Mouse (Mus musculus) hindbrain, embryonic 16.5 days (tissue): ENCODE data around the gene Sesn2. TPM values are rescaled to one million over a fixed set of nuclear protein-coding genes. Genes with fewer than 3 reads are reported as not detected.

Experiments
- ATAC-seq: fragments of 200-750 bp; cut with Nextera tagmentation; 2 replicates; pipeline ENCODE4 v1.8.0; 2017; ENCODE audit warnings: moderate TSS enrichment, moderate library complexity
- H3K27ac ChIP-seq: fragments of 300-500 bp; sonication (generic); 2 replicates; pipeline ENCODE4 v1.5.1; 2014; ENCODE audit warnings: low read depth, mild to moderate bottlenecking, control low read depth, low read length, moderate library complexity
- H3K27me3 ChIP-seq: fragments of 300-500 bp; sonication (generic); replicated peaks from 2 replicates; pipeline ENCODE4 v1.6.1; 2014; ENCODE audit warnings: low read length; ENCODE audit not compliant: control insufficient read depth, insufficient read depth
- H3K36me3 ChIP-seq: fragments of 300-500 bp; sonication (generic); 2 replicates; pipeline ENCODE4 v1.6.1; 2014; ENCODE audit warnings: mild to moderate bottlenecking, low read length, moderate library complexity, mixed read lengths; ENCODE audit not compliant: control insufficient read depth, insufficient read depth
- H3K4me1 ChIP-seq: fragments of 300-500 bp; sonication (generic); 2 replicates; pipeline ENCODE4 v1.6.1; 2014; ENCODE audit warnings: low read depth, low read length; ENCODE audit not compliant: control insufficient read depth, insufficient read depth
- H3K4me2 ChIP-seq: fragments of 300-500 bp; sonication (generic); 2 replicates; pipeline ENCODE4 v1.6.1; 2014; ENCODE audit warnings: mild to moderate bottlenecking, low read length, control low read depth, moderate library complexity
- H3K4me3 ChIP-seq: fragments of 300-500 bp; sonication (generic); 2 replicates; pipeline ENCODE4 v1.5.1; 2014; ENCODE audit warnings: mild to moderate bottlenecking, low read length, control low read depth, moderate library complexity
- H3K9ac ChIP-seq: fragments of 300-500 bp; sonication (generic); 2 replicates; pipeline ENCODE4 v1.6.1; 2014; ENCODE audit warnings: low read depth, mild to moderate bottlenecking, control low read depth, low read length, moderate library complexity
- H3K9me3 ChIP-seq: fragments of 300-500 bp; sonication (generic); 2 replicates; pipeline ENCODE4 v1.6.1; 2014; ENCODE audit warnings: mild to moderate bottlenecking, low read length, moderate library complexity; ENCODE audit not compliant: control insufficient read depth
- WGBS: fragments of 180-500 bp; shearing (Covaris S2); extraction: QIAGEN DNeasy Blood & Tissue Kit; methylation state at CpG from one replicate; pipeline ENCODE4 v1.1.7; 2014; 5-methylcytosine and 5-hydroxymethylcytosine counted together
- polyA plus RNA-seq: library from polyadenylated mRNA; unstranded; fragments of >200 nt; fragmentation: Nextera tagmentation; extraction: Ambion mirVana; gene quantifications from 2 replicates; pipeline ENCODE4 v1.2.1, GENCODE M21; 2015

The Sesn2 gene
- polyA plus RNA-seq, 1 experiment from 2014 or later = 13.3 TPM

DNA sequence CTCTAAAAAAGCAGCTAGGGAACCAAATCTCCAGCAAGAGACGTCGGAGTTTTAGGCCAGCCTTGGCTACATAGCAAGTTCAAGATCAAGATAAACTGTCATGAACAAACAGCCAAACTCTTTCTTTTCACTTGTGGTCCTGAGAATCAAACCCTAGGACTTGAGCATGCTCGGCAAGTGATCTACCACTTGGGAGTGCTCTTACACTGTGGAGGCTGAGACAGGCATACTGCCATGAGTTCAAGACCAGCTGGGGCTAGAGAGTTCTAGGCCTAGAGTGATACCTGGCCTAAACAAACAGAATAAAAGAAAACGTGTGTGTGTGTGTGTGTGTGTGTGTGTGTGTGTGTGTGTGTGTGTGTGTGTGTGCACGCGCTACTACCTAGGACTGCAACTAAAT is 56.1 kb downstream of the Sesn2 start:
- no peak for ATAC-seq
- H3K27ac ChIP-seq = no peak overlapping the region
- H3K4me1 ChIP-seq = no peaks in the 10 kb centered on the region
- H3K9me3 ChIP-seq = no peaks in the 10 kb centered on the region
- H3K9ac ChIP-seq = no peak overlapping the region
- H3K4me2 ChIP-seq = no peak overlapping the region
- H3K27me3 ChIP-seq = no peaks in the 10 kb centered on the region
- H3K4me3 ChIP-seq = no peak overlapping the region
- peaks cover 8% of the 10 kb centered on the region for H3K36me3 ChIP-seq
- 84% methylated on average over 4 of the region's 6 CpGs for WGBS

DNA sequence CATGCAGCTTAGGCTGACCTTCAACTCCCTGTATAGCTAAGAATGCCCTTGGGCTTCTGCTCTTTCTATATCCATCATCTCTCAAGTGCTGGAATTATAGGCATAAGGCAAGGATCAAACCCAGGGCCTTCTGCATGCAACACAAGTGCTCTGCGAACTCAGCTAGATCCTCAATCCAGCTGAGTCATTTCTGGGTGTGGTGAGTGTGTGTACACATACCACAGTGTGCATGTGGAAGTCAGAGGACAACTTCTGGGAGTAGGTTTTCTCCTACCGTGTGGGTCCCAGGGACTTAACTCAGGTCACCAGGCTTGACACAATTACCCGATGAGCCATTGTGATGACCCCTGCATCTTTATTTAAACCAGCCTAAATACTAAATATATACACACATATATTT is 60.5 kb downstream of the Sesn2 start:
- no peaks in the 10 kb centered on the region for H3K27me3 ChIP-seq
- H3K4me1 ChIP-seq = no peaks in the 10 kb centered on the region
- no peak for ATAC-seq
- H3K36me3 ChIP-seq = no peaks in the 10 kb centered on the region
- no peak overlapping the region for H3K27ac ChIP-seq
- H3K9me3 ChIP-seq = no peaks in the 10 kb centered on the region
- H3K4me3 ChIP-seq = no peak overlapping the region
- 98% methylated on average over 3 of the region's 3 CpGs for WGBS
- H3K4me2 ChIP-seq = no peak overlapping the region
- no peak overlapping the region for H3K9ac ChIP-seq

- 85% methylated on average over 12 of the region's 12 CpGs for WGBS
- Histone ChIP-seq H3K4me3 (no peak overlapping the region), H3K9ac (no peak overlapping the region), H3K27me3 (no peaks in the 10 kb centered on the region), H3K4me2 (no peak overlapping the region), H3K9me3 (no peaks in the 10 kb centered on the region), H3K4me1 (no peaks in the 10 kb centered on the region), H3K27ac (no peak overlapping the region), H3K36me3 (no peaks in the 10 kb centered on the region)
- no peak for ATAC-seq
These were observed 64.2 kb downstream of the Sesn2 start for GRCm38 (mm10) chr4:132446105-132446504.

DNA sequence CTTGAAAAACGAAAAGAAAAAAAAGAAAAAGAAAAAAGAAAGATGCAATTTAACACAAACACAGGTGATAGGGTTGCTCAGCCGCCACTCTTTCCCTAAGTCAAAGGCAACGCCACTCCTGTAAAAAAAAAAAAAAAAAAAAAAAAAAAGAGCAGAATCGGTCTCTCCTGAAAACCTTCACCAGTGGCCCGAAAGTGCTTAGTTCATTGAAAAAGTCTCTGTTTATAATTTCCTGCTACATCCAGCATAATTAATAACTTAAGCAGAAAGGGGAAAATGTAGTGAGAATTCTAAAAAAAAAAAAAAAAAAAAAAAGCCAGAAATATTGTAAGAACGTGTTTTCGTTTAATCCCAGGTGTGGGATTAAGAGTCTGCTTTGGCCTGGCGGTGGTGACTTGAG is 65.8 kb downstream of the Sesn2 start:
- Histone ChIP-seq H3K4me3 (no peak overlapping the region), H3K27ac (no peak overlapping the region), H3K9me3 (no peaks in the 10 kb centered on the region), H3K9ac (no peak overlapping the region), H3K4me1 (no peaks in the 10 kb centered on the region), H3K27me3 (no peaks in the 10 kb centered on the region), H3K4me2 (no peak overlapping the region), H3K36me3 (no peaks in the 10 kb centered on the region)
- no peak for ATAC-seq
- WGBS = 86% methylated on average over 8 of the region's 8 CpGs

Other genes with a start within 250 kb of the Sesn2 start
- 37.6 and 38.1 TPM in 2 replicates for gene Gmeb1, start 248.9 kb downstream of the Sesn2 start, polyA plus RNA-seq
- gene Taf12, start 236.1 kb downstream of the Sesn2 start, polyA plus RNA-seq = 37.5 and 40.3 TPM in 2 replicates
- gene Rab42, start 207.1 kb downstream of the Sesn2 start, polyA plus RNA-seq = 3.9 and 4.8 TPM in 2 replicates
- 75.2 and 77.9 TPM in 2 replicates for gene Trnau1ap, start 181.0 kb downstream of the Sesn2 start, polyA plus RNA-seq
- gene Rcc1, start 156.9 kb downstream of the Sesn2 start, polyA plus RNA-seq = 31.5 and 35.2 TPM in 2 replicates
- 5.0 and 7.0 TPM in 2 replicates for gene Phactr4, start 88.0 kb downstream of the Sesn2 start, polyA plus RNA-seq
- 14.7 and 15.2 TPM in 2 replicates for gene Med18, start 46.6 kb downstream of the Sesn2 start, polyA plus RNA-seq
- 1,157 and 1,329 TPM in 2 replicates for gene Atpif1, start 23.2 kb upstream of the Sesn2 start, polyA plus RNA-seq
- 130 and 138 TPM in 2 replicates for gene Dnajc8, start 25.0 kb upstream of the Sesn2 start, polyA plus RNA-seq
- 0.39 and 0.48 TPM in 2 replicates for gene Ptafr, start 53.6 kb upstream of the Sesn2 start, polyA plus RNA-seq
- gene Eya3, start 128.5 kb upstream of the Sesn2 start, polyA plus RNA-seq = 9.5 and 12.1 TPM in 2 replicates
- 6.2 and 6.4 TPM in 2 replicates for gene Xkr8, start 222.0 kb upstream of the Sesn2 start, polyA plus RNA-seq
- 0.64 and 1.2 TPM in 2 replicates for gene Smpdl3b, start 246.8 kb upstream of the Sesn2 start, polyA plus RNA-seq